Mouse (Mus musculus) hindbrain, embryonic 13.5 days (tissue): ENCODE results near the gene Stx16. TPM values are rescaled to one million over a fixed set of nuclear protein-coding genes. Genes with fewer than 3 reads are reported as not detected.

ENCODE experiments used
- polyA plus RNA-seq: library from polyadenylated mRNA; unstranded; fragments of >200 nt; fragmentation: Nextera tagmentation; extraction: Ambion mirVana; gene quantifications from 2 replicates; pipeline ENCODE4 v1.2.1, GENCODE M21; 2015

Stx16 gene
- polyA plus RNA-seq, 1 experiment from 2014 or later = 9.6 TPM

Other genes with a start within 250 kb of the Stx16 start
- gene Npepl1, start 34.0 kb downstream of the Stx16 start, polyA plus RNA-seq = 15.0 and 15.5 TPM in 2 replicates
- gene Gnas, start 208.0 kb downstream of the Stx16 start, polyA plus RNA-seq = 1,452 and 1,516 TPM in 2 replicates